Mouse (Mus musculus): ENCODE data around the gene Gabra4. TPM values are rescaled to one million over a fixed set of nuclear protein-coding genes. Genes with fewer than 3 reads are reported as not detected.
A peak's percentile ranks its signal among the peaks of the same experiment; 100 is the strongest.
"Not testable (repeated sequence)": the region's sequence is repeated elsewhere in the genome, so short reads cannot be mapped to it uniquely, and the experiment has no call there.

The Gabra4 gene
- polyA plus RNA-seq, 1 experiment from 2014 or later: 22.1 TPM

DNA sequence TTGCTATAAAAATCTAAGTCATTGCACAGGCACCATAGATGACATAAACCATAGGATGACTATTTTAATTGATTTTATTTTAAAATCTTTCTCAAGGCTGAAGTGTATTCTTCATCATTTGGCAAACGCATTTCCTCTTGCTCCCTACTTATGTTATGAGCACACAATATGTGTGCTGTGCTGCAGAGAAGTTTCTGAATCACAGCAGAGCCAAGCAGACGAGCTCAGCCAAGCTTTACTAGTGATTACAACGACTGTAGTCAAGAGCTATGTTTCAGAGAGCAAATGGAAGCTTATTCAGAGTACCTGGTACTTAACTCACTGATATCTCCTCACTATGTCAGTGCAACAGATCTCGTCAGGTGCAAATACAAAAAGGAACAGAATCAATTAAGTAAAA, 41.4 kb downstream of the Gabra4 start:
- Histone ChIP-seq H3K27ac (replicated peaks) (no peak overlapping the region), H3K4me2 (no peak overlapping the region), H3K9me3 (replicated peaks) (no peaks in the 10 kb centered on the region), H3K36me3 (no peaks in the 10 kb centered on the region), H3K4me3 (replicated peaks) (no peak overlapping the region), H3K4me1 (no peaks in the 10 kb centered on the region), H3K27me3 (replicated peaks) (no peaks in the 10 kb centered on the region), H3K9ac (replicated peaks) (no peak overlapping the region)
- 75% methylated on average over 4 of the region's 4 CpGs for WGBS
- ATAC-seq (ENCODE audit: low FRiP score): no peak

DNA sequence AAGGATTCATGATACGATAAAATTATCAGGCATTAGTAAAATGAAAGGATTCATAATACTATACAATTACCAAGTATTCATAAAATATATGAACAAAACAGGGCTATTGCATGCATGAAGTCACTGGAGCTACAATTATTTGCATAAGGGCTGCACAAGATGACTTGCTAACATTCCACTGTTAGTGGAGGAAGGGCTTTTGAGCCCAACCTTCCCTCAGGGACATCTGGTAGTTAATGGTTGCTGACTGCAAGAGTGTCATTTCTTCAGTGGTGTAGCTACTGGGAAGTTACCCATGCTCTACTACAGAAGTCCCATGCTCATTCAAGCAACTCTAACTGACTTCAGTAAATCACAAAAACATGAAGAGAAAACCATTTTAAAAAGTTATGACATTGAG, 43.8 kb downstream of the Gabra4 start:
- 89% methylated on average over 1 of the region's 1 CpGs for WGBS
- no peaks in the 10 kb centered on the region for H3K27me3 ChIP-seq (replicated peaks)
- H3K9ac ChIP-seq (replicated peaks): no peak overlapping the region
- no peak for ATAC-seq (ENCODE audit: low FRiP score)
- H3K4me3 ChIP-seq (replicated peaks): no peak overlapping the region
- no peaks in the 10 kb centered on the region for H3K9me3 ChIP-seq (replicated peaks)
- H3K36me3 ChIP-seq: no peaks in the 10 kb centered on the region
- no peak overlapping the region for H3K27ac ChIP-seq (replicated peaks)
- no peak overlapping the region for H3K4me2 ChIP-seq
- no peaks in the 10 kb centered on the region for H3K4me1 ChIP-seq

GRCm38 (mm10) chr5:71608735-71609134, 49.4 kb downstream of the Gabra4 start:
- ATAC-seq (ENCODE audit: low FRiP score): no peak
- peaks cover 8% of the 10 kb centered on the region; the same call in 1 of the 2 replicates for H3K4me1 ChIP-seq
- H3K9ac ChIP-seq (replicated peaks): no peak overlapping the region
- WGBS: 87% methylated on average over 1 of the region's 1 CpGs
- no peaks in the 10 kb centered on the region for H3K36me3 ChIP-seq
- H3K4me2 ChIP-seq: no peak overlapping the region
- H3K4me3 ChIP-seq (replicated peaks): no peak overlapping the region
- no peak overlapping the region for H3K27ac ChIP-seq (replicated peaks)
- H3K27me3 ChIP-seq (replicated peaks): no peaks in the 10 kb centered on the region
- no peaks in the 10 kb centered on the region for H3K9me3 ChIP-seq (replicated peaks)

DNA sequence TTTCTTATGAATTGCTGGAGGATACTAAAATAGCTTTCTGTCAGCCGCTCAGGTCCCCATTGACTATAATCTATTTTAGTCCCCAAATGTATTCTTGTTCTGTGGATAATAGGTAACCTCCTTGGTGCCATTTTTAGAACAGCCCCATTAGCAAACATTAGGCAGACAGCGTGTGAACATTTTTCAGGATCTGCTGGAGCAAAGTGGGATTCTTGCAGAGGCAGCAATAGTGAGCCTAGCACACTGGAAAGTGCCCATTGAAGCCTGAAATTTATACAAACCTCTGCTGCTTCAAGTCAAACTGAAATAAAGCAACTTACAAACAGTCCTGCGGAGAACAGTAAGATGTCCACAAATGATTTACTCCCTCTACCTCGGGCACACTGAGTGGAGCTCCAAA, 51.2 kb downstream of the Gabra4 start:
- 15% methylated on average over 4 of the region's 4 CpGs for WGBS
- no peak overlapping the region for H3K4me2 ChIP-seq
- ATAC-seq (ENCODE audit: low FRiP score): peak; percentile 50; the same call in 1 of the 2 replicates

GRCm38 (mm10) chr5:71604128-71604690, 53.9 kb downstream of the Gabra4 start:
- Histone ChIP-seq H3K4me1 (peaks cover 8% of the 10 kb centered on the region; the same call in 1 of the 2 replicates), H3K4me3 (replicated peaks) (no peak overlapping the region), H3K27me3 (replicated peaks) (no peaks in the 10 kb centered on the region), H3K4me2 (no peak overlapping the region), H3K9me3 (replicated peaks) (no peaks in the 10 kb centered on the region), H3K9ac (replicated peaks) (no peak overlapping the region), H3K36me3 (no peaks in the 10 kb centered on the region), H3K27ac (replicated peaks) (no peak overlapping the region)
- no peak for ATAC-seq (ENCODE audit: low FRiP score)
- 75% methylated on average over 8 of the region's 8 CpGs for WGBS

More for the DNA sequence above, 51.2 kb downstream of the Gabra4 start:
- H3K4me3 ChIP-seq (replicated peaks): no peak overlapping the region
- H3K4me1 ChIP-seq: peaks cover 8% of the 10 kb centered on the region; the same call in 1 of the 2 replicates
- no peaks in the 10 kb centered on the region for H3K36me3 ChIP-seq
- H3K9ac ChIP-seq (replicated peaks): no peak overlapping the region
- no peaks in the 10 kb centered on the region for H3K27me3 ChIP-seq (replicated peaks)
- H3K9me3 ChIP-seq (replicated peaks): no peaks in the 10 kb centered on the region
- H3K27ac ChIP-seq (replicated peaks): no peak overlapping the region

GRCm38 (mm10) chr5:71595321-71595720, 62.8 kb downstream of the Gabra4 start:
- 72% methylated on average over 2 of the region's 2 CpGs for WGBS

GRCm38 (mm10) chr5:71593745-71594255, 64.3 kb downstream of the Gabra4 start:
- no peak overlapping the region for H3K9ac ChIP-seq (replicated peaks)
- H3K36me3 ChIP-seq: no peaks in the 10 kb centered on the region
- no peak for ATAC-seq (ENCODE audit: low FRiP score)
- no peaks in the 10 kb centered on the region for H3K4me1 ChIP-seq
- H3K27ac ChIP-seq (replicated peaks): no peak overlapping the region
- no peaks in the 10 kb centered on the region for H3K27me3 ChIP-seq (replicated peaks)
- no peak overlapping the region for H3K4me3 ChIP-seq (replicated peaks)
- WGBS: 87% methylated on average over 2 of the region's 2 CpGs
- H3K9me3 ChIP-seq (replicated peaks): no peaks in the 10 kb centered on the region
- no peak overlapping the region for H3K4me2 ChIP-seq

More at GRCm38 (mm10) chr5:71595321-71595720, 62.8 kb downstream of the Gabra4 start:
- no peak overlapping the region for H3K4me2 ChIP-seq
- no peaks in the 10 kb centered on the region for H3K36me3 ChIP-seq
- no peaks in the 10 kb centered on the region for H3K27me3 ChIP-seq (replicated peaks)
- no peaks in the 10 kb centered on the region for H3K4me1 ChIP-seq
- no peak overlapping the region for H3K4me3 ChIP-seq (replicated peaks)
- no peak overlapping the region for H3K9ac ChIP-seq (replicated peaks)
- ATAC-seq (ENCODE audit: low FRiP score): no peak
- H3K27ac ChIP-seq (replicated peaks): no peak overlapping the region
- no peaks in the 10 kb centered on the region for H3K9me3 ChIP-seq (replicated peaks)

- Histone ChIP-seq H3K9ac (replicated peaks) (no peak overlapping the region), H3K4me1 (no peaks in the 10 kb centered on the region), H3K36me3 (no peaks in the 10 kb centered on the region), H3K27me3 (replicated peaks) (no peaks in the 10 kb centered on the region), H3K9me3 (replicated peaks) (no peaks in the 10 kb centered on the region), H3K4me3 (replicated peaks) (no peak overlapping the region), H3K27ac (replicated peaks) (no peak overlapping the region), H3K4me2 (no peak overlapping the region)
- no peak for ATAC-seq (ENCODE audit: low FRiP score)
- 84% methylated on average over 9 of the region's 9 CpGs for WGBS
Measured at GRCm38 (mm10) chr5:71571646-71572237, 86.4 kb downstream of the Gabra4 start.

GRCm38 (mm10) chr5:71548079-71548478, 110.0 kb downstream of the Gabra4 start, which contains the start of gene Cox7b2:
Cox7b2 (minus strand) TSS chr5:71548205.
- no peaks in the 10 kb centered on the region for H3K27me3 ChIP-seq (replicated peaks)
- 95% methylated on average over 10 of the region's 10 CpGs for WGBS
- H3K27ac ChIP-seq (replicated peaks): no peak within 1 kb of the TSS
- no peaks in the 10 kb centered on the region for H3K4me1 ChIP-seq
- no peaks in the 10 kb centered on the region for H3K36me3 ChIP-seq
- ATAC-seq (ENCODE audit: low FRiP score): no peak
- H3K4me2 ChIP-seq: no peak within 1 kb of the TSS
- no peak within 1 kb of the TSS for H3K4me3 ChIP-seq (replicated peaks)
- H3K9ac ChIP-seq (replicated peaks): no peak within 1 kb of the TSS
- no peaks in the 10 kb centered on the region for H3K9me3 ChIP-seq (replicated peaks)

GRCm38 (mm10) chr5:71545554-71545953, 112.6 kb downstream of the Gabra4 start:
- H3K9ac ChIP-seq (replicated peaks): no peak overlapping the region
- ATAC-seq (ENCODE audit: low FRiP score): no peak

GRCm38 (mm10) chr5:71525486-71525885, 132.6 kb downstream of the Gabra4 start:
- H3K4me3 ChIP-seq (replicated peaks); H3K4me2 ChIP-seq; H3K36me3 ChIP-seq; H3K9ac ChIP-seq (replicated peaks); H3K27ac ChIP-seq (replicated peaks); H3K9me3 ChIP-seq (replicated peaks); ATAC-seq (ENCODE audit: low FRiP score); H3K27me3 ChIP-seq (replicated peaks); H3K4me1 ChIP-seq: not testable (repeated sequence)
- WGBS: 67% methylated on average over 7 of the region's 15 CpGs

More at GRCm38 (mm10) chr5:71545554-71545953, 112.6 kb downstream of the Gabra4 start:
- Histone ChIP-seq H3K4me2 (no peak overlapping the region), H3K36me3 (no peaks in the 10 kb centered on the region), H3K27ac (replicated peaks) (no peak overlapping the region), H3K27me3 (replicated peaks) (no peaks in the 10 kb centered on the region), H3K9me3 (replicated peaks) (no peaks in the 10 kb centered on the region), H3K4me3 (replicated peaks) (no peak overlapping the region), H3K4me1 (no peaks in the 10 kb centered on the region)
